Mouse (Mus musculus) urinary bladder, adult 18-20 months (tissue): ENCODE data around the gene Nkx1-1.

ENCODE experiments used
- DNase-seq, 2 experiments: peaks; one replicate each; pipeline ENCODE4 v3.0.0; 2022; ENCODE audit warnings: low spot score in 2 of 2, mixed read lengths in 2 of 2

The Nkx1-1 gene

DNA sequence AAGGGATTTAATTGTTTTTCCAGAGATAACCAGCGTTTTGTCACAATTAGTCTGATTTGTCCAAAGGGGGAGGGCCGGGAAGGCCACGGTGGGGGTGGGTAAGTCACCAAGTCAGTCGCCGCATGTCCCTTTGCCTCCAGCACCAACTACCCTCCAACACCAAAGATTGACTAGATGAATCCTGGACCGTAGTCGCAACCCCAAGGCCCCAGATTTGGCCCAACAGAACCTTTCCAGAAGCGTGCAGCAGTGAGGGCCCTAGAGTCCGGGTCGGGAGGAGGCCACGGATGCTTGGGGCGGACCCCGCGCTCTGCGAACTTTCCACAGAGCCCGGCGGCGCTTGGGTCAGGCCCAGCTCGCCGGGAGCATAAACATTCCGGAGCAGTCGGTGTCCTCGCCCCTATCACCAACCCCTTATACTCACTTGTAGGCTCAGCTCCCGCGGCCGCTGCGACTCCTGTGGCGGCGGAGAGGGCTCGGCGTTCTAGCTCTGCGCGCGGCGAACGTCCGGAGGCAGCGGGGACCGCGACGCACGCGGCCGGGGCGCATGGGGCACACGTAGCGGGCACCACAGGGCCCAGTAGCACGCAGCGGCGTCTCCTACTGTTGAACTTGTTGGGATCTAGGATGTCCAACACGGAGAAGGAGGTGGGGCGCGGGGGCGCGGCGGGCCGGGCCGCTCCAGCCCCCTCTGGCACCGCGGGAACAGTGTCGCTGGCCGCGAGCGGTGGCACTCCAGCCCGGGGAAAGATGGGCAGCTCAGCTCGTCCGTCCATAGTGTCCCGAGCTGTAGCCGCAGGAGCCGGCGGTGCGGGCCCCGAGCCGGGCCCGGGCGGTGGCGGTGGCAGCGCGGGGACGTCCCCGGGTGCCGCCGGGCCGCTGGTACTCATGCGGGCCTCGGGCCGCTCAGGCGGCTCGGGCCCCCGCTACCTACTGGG lies at the start of gene Nkx1-1:
Gene Nkx1-1, minus strand, starts transcription at position 776 of the 938 bp plus-strand sequence.
- no peak for DNase-seq

DNA sequence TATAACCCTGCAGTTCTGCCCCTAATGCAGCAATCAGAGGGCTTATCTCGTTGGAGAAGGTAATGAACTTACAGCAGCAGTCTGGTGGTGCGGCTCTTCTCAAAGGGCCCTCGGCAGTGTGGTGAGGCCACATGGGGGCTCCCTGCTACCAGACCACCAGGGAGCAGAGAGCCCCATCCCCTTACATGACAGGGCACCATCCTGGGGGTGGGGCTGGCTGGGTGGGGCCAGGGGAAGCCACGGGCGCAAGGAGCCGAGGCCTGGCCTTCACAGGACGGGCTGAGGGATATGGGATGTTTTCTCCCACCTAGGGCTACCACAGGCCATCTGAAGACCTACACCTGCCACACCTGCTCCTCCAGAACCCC lies 47.5 kb upstream of the Nkx1-1 start:
- no peak for DNase-seq

GRCm38 (mm10) chr5:33480582-33481317 lies 47.0 kb upstream of the Nkx1-1 start:
- DNase-seq, result no peak

- DNase-seq, result no peak
Observed at GRCm38 (mm10) chr5:33465464-33465863, 31.7 kb upstream of the Nkx1-1 start.

DNA sequence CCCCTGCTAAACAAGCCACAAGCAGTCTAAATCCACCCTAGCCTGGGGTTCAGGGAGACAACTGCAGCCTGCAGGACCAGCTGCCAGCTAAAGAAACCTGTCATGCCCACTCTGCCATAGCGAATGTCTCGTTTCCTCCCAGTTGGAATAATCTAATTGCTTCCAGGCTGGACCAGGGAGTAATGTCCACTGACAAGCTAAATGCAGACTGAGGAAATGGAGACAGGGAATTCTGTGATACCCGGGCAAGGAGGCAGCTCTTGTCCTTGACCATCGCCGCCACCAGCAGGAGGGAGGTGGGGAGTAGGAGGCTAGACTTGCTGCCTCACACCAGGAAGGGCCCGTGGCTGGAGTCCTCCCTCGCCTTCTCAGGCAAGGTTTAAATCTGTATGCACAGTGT lies 30.6 kb upstream of the Nkx1-1 start:
- DNase-seq, result no peak

GRCm38 (mm10) chr5:33459111-33459510 lies 25.3 kb upstream of the Nkx1-1 start:
- no peak for DNase-seq

DNA sequence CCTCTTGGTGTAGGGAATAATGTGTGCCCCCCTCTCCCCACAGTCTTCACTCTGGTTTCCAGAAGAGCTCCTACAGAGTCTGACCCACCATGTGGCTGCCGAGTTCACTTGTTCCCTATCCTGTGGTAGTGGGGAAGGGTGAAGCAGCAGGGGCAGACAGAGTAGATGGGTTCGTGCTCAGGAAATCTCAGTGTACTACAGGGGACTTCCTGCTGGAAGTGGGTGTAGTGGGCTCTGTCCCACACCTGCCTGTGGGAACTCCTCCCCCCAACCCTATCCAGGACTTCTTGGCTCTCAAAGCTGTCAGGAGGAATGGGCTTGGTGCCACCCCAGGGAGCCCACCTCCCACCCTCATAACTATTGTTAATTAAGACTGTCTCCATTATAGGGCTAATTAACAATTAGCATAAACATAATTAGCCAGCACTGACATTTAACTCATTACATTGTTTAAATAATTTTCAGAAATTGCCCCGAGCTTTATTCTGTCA lies 24.4 kb upstream of the Nkx1-1 start:
- no peak for DNase-seq

- no peak for DNase-seq
Observed at GRCm38 (mm10) chr5:33455737-33456136, 22.0 kb upstream of the Nkx1-1 start.

DNA sequence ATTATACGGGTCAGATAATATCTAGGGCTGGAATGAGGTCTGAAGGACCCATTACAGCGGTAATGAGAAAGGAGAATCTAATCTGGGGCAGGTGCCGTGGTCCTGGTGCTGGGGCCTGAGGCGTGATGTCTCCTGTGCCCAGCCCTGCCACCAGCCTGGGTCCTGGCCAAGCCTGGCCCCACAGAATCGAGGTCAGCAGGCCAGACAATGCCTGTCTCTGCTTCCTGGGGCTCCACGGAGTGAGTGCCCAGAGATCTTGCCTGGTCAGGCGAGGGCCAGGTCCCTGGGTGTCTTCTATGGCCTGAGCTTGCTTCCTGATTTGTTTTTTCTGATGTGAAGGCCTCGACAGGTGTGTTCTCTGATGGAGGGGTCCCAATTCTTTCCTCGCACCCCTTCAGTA lies 10.0 kb upstream of the Nkx1-1 start:
- DNase-seq, result no peak

GRCm38 (mm10) chr5:33442927-33443710 lies 9.3 kb upstream of the Nkx1-1 start:
- peak in 1 of 2 experiments; percentile 61 for DNase-seq

GRCm38 (mm10) chr5:33438214-33438613 lies 4.4 kb upstream of the Nkx1-1 start:
- DNase-seq, result peak; percentile 71 to 91

- DNase-seq, result no peak
Observed at GRCm38 (mm10) chr5:33435941-33436340, 2.2 kb upstream of the Nkx1-1 start.

DNA sequence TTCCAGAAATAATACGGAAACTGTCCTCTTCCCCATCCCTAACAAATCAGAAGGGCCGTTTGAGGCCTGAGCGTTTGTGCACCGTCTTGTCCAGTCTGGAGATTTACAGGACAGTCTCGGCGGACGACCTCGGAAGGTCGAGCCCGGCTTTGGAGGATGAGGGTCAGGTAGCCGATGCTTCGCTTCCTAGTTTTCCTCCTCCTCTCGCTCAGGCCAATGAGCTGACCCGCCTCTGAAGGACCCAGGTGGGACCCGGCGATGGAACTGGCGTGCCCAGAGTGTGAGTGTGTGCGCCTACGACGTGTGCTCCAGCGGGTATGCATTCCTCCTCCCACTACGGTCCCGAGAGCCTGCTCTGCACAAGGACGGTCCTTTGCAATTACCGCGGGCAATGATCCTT lies 1.4 kb upstream of the Nkx1-1 start:
- DNase-seq, result no peak

GRCm38 (mm10) chr5:33434141-33434780 lies 485 bp upstream of the Nkx1-1 start:
- no peak for DNase-seq

DNA sequence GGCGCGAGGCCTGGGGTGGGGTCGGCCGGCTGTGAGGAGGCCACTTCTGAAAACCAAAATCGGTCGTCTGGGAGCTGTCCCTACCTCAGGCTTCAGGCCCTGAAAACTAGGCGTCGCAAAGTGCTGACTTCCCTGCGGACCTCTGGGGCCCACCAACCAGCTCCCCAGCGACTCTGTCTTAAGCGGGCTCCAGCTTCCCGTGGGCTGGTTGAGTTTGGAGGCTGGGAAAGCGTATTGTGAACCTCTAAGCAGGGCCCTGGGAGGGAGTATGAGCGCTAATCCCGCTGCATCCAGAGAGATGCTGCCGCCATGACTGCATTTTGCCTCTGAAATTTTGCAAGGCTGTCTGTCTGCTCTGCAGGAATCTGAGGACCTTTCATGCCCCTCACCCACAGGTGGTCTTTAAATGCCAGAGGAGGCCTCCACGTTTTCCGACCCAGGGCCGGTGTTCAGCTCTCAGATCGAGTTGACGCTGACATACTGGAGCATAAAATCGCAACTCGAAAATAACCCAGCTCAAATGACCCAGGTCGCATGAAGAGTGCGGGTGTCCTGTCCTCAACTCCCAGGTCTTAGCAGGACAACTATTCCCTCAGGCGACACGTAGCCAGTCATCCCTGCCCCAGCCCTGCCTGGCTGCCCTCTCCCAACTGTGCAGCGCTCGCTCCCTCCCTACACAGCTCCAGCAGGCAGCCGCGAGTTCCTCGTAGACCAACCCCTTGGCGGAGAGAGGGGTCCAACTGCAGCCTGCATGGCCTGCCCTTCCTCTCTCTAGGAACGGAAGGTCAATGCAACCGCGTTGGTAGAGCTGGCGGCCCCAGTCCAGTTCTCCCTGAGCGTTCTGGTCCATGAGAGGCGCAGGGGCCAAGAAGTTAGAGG lies 1.5 kb downstream of the Nkx1-1 start:
- no peak for DNase-seq

GRCm38 (mm10) chr5:33431173-33432005 lies 2.4 kb downstream of the Nkx1-1 start:
- DNase-seq, result peak in 1 of 2 experiments; percentile 23

DNA sequence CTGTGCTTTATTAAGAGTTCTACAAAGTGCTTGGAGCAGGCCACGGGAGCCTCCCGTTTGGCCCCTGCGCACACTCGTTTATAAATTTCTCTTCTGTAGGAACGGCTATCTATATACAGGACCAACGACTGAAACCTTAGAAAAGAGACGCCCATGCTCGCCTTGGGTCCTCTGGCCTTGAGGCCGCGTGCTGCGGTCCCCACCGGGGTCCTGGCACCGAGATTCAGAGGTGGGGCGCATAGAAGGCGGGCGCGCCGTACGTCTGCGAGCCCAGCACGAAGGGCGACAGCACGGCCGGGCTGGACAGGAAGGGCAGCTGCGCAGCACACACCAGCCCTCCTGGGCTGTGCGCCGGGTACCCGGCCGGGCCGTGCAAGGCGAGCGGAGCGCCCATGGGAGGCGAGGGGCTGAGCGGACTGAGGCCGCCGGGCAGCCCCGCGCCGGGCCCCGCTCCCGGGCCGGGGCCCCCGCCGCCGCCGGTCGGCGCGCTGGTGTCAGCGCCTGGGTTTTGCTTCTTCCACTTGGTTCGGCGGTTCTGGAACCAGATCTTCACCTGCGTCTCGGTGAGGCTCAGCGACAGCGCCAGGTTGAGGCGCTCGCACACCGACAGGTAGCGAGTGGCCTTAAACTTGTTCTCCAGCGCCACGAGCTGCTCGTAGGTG lies 3.1 kb downstream of the Nkx1-1 start:
- peak in 1 of 2 experiments; percentile 16 for DNase-seq

DNA sequence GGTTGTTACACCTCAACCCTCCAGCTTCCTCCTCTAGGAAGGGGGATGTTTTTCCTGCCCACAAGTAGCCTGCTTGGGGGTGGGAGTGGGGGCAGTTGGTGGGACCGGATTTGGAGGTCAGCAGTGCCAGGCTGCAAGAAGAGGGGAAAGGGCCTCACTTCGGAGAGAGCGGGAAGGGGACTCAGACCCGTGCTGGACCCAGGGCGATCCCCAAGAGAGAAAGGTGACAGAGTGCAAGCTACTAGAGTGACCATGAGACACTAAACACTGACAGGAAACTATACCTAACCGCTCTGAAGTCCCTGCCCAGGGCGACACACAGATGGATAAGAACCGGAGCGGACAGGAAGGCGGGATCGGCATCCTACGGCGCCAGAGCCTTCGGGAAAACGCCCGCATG lies 3.7 kb downstream of the Nkx1-1 start:
- DNase-seq, result no peak

DNA sequence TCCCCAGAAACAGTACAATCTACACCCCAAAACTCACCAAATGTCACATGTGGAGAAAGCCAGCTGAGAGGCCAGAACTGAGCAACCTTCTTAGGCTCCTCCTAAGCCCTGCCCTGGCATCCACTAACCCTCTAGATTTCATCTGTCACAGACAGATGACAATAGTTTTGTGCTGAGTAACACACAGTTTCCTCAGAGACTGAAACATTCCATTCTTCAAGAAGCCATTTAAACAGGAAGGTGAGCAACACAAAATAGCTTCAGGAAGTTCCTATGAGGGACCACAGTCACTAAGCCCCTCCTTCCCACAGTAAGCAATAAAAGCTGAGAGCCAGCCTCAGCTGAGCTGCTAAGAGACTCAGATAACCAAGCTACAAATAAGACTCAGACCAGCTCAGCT lies 6.3 kb downstream of the Nkx1-1 start:
- DNase-seq, result no peak
